Mouse (Mus musculus) CH12.LX (cell line): ENCODE results near the gene Zfp52. TPM values are rescaled to one million over a fixed set of nuclear protein-coding genes. Genes with fewer than 3 reads are reported as not detected.

Experiments
- DNase-seq: peaks from one replicate; pipeline ENCODE4 v3.0.0-alpha.2; 2013; ENCODE audit errors: extremely low read depth
- H3K27ac ChIP-seq: 2 replicates; pipeline ENCODE4 v1.5.1; 2012; ENCODE audit warnings: low read depth, mild to moderate bottlenecking, control low read depth, moderate library complexity; ENCODE audit not compliant: insufficient read depth
- H3K27me3 ChIP-seq: replicated peaks from 2 replicates; pipeline ENCODE3; 2012; ENCODE audit warnings: inconsistent platforms
- H3K36me3 ChIP-seq, 2 experiments: replicated peaks in 1 of 2; 2 replicates each; pipeline versions ENCODE3 to v1.6.1; 2012; ENCODE audit warnings: inconsistent platforms in 1 of 2, low read length in 1 of 2, mild to moderate bottlenecking in 1 of 2, mixed read lengths in 1 of 2, moderate library complexity in 1 of 2; ENCODE audit not compliant: control insufficient read depth in 1 of 2, insufficient read depth in 1 of 2
- H3K4me1 ChIP-seq, 2 experiments: 2 replicates each; pipeline ENCODE4 v1.6.1; 2012; ENCODE audit warnings: inconsistent platforms in 1 of 2, moderate library complexity in 1 of 2; ENCODE audit not compliant: insufficient read depth in 2 of 2, control insufficient read depth in 1 of 2
- H3K4me2 ChIP-seq: 2 replicates; pipeline ENCODE4 v1.6.1; 2012; ENCODE audit warnings: low read depth, mild to moderate bottlenecking, control low read depth; ENCODE audit not compliant: poor library complexity, insufficient read depth, severe bottlenecking
- H3K4me3 ChIP-seq, 3 experiments: fragments of 150-350 bp in 1 of 3; sonication (generic) in 1 of 3; replicated peaks in 1 of 3; 2 replicates each; pipeline versions ENCODE3 to v1.5.1; 2011 to 2012; ENCODE audit warnings: low read depth in 2 of 3, low read length in 2 of 3, mild to moderate bottlenecking in 2 of 3, moderate library complexity in 2 of 3, control low read depth in 1 of 3, improper control_type of control experiment in 1 of 3, inconsistent platforms in 1 of 3, mixed read lengths in 1 of 3; ENCODE audit not compliant: poor library complexity in 1 of 3
- H3K79me2 ChIP-seq: replicated peaks from 2 replicates; pipeline ENCODE4 v1.6.1; 2012; ENCODE audit warnings: mild to moderate bottlenecking, moderate library complexity; ENCODE audit not compliant: control insufficient read depth, poor library complexity, insufficient read depth, severe bottlenecking; ENCODE audit errors: extremely low read depth
- H3K9ac ChIP-seq: 2 replicates; pipeline ENCODE4 v1.6.1; 2012; ENCODE audit warnings: low read depth, mild to moderate bottlenecking, control low read depth, moderate library complexity; ENCODE audit not compliant: insufficient read depth
- H3K9me3 ChIP-seq: replicated peaks from 2 replicates; pipeline ENCODE3; 2012; ENCODE audit warnings: low read length, inconsistent platforms, mixed read lengths
- CHD1 ChIP-seq: IDR thresholded peaks from 2 replicates; pipeline ENCODE4 v1.6.1; 2012; ENCODE audit warnings: low read depth, low read length, improper control_type of control experiment, inconsistent platforms
- CHD2 ChIP-seq: IDR thresholded peaks from 2 replicates; pipeline ENCODE4 v1.6.1; 2011; ENCODE audit warnings: low read length, improper control_type of control experiment
- E2F4 ChIP-seq: IDR thresholded peaks from 2 replicates; pipeline ENCODE4 v1.6.1; 2011; ENCODE audit warnings: low read depth, low read length, improper control_type of control experiment; ENCODE audit not compliant: insufficient replicate concordance
- ELF1 ChIP-seq: IDR thresholded peaks from 2 replicates; pipeline ENCODE4 v1.6.1; 2014; ENCODE audit warnings: low read depth, mild to moderate bottlenecking, inconsistent platforms, low read length, improper control_type of control experiment
- EP300 ChIP-seq: IDR thresholded peaks from 2 replicates; pipeline ENCODE4 v1.6.1; 2011; ENCODE audit warnings: low read length, improper control_type of control experiment
- ETS1 ChIP-seq: conservative IDR thresholded peaks from 2 replicates; pipeline ENCODE4 v1.6.1; 2012; ENCODE audit warnings: low read depth, mild to moderate bottlenecking, inconsistent platforms, low read length, improper control_type of control experiment, moderate library complexity
- GABPA ChIP-seq: IDR thresholded peaks from 2 replicates; pipeline ENCODE4 v1.6.1; 2012; ENCODE audit warnings: low read depth, low read length, improper control_type of control experiment, inconsistent platforms; ENCODE audit not compliant: insufficient replicate concordance
- MAZ ChIP-seq: IDR thresholded peaks from 2 replicates; pipeline ENCODE4 v1.6.1; 2012; ENCODE audit warnings: low read depth, mild to moderate bottlenecking, inconsistent platforms, low read length, improper control_type of control experiment, moderate library complexity
- POLR2A ChIP-seq: IDR thresholded peaks from 2 replicates; pipeline ENCODE4 v1.6.1; 2011; ENCODE audit warnings: low read depth, mild to moderate bottlenecking, improper control_type of control experiment, low read length
- RAD21 ChIP-seq: IDR thresholded peaks from 2 replicates; pipeline ENCODE4 v1.6.1; 2011; ENCODE audit warnings: low read depth, mild to moderate bottlenecking, low read length, improper control_type of control experiment, moderate library complexity
- SMC3 ChIP-seq: IDR thresholded peaks from 2 replicates; pipeline ENCODE4 v1.6.1; 2011; ENCODE audit warnings: low read depth, low read length, improper control_type of control experiment
- UBTF ChIP-seq: IDR thresholded peaks from 2 replicates; pipeline ENCODE4 v1.6.1; 2012; ENCODE audit warnings: low read depth, mild to moderate bottlenecking, inconsistent platforms, low read length, improper control_type of control experiment, moderate library complexity
- USF2 ChIP-seq: conservative IDR thresholded peaks from 2 replicates; pipeline ENCODE4 v1.6.1; 2011; ENCODE audit warnings: low read depth, low read length, improper control_type of control experiment
- ZC3H11A ChIP-seq: IDR thresholded peaks from 2 replicates; pipeline ENCODE4 v1.6.1; 2012; ENCODE audit warnings: low read depth, mild to moderate bottlenecking, inconsistent platforms, low read length, improper control_type of control experiment
- ZMIZ1 ChIP-seq: IDR thresholded peaks from 2 replicates; pipeline ENCODE4 v1.6.1; 2012; ENCODE audit warnings: low read depth, mild to moderate bottlenecking, inconsistent platforms, low read length, improper control_type of control experiment
- ZNF384 ChIP-seq: IDR thresholded peaks from 2 replicates; pipeline ENCODE4 v1.6.1; 2012; ENCODE audit warnings: low read depth, low read length, improper control_type of control experiment, inconsistent platforms
- dilution Hi-C: fragments of 300-500 bp; cut with MboI; formaldehyde crosslinking; loops from 2 replicates; pipeline ENCODE4 v1.14.3; 2020; ENCODE audit warnings: low sequenced_read_pairs; ENCODE audit not compliant: extremely low pct_unique_long_range_greater_than_20kb, extremely low pct_ligation_motif_present
- in situ Hi-C: fragments of 300-500 bp; cut with MboI; formaldehyde crosslinking; loops from 3 replicates; pipeline ENCODE4 v1.14.3; 2019; ENCODE audit warnings: low sequenced_read_pairs, low pct_ligation_motif_present, low pct_unique_long_range_greater_than_20kb, mixed read lengths
- polyA plus RNA-seq: library from polyadenylated mRNA; unstranded; fragments of >175 nt; gene quantifications from 2 replicates; pipeline ENCODE4 v1.2.1, GENCODE M21; 2012; ENCODE audit warnings: low read depth; ENCODE audit not compliant: insufficient read length
- total RNA-seq, 2 experiments: library from RNA; depleted of rRNA; stranded (reverse); fragments of 300-350 nt in 1 of 2; fragments of >200 nt in 1 of 2; gene quantifications; 2 replicates each; pipeline ENCODE4 v1.2.3; 2012 to 2014

The Zfp52 gene
- total and polyA plus RNA-seq, 3 experiments = 5.9 to 15.4 (median 8.6) TPM

- dilution Hi-C loops (no loop called here), in situ Hi-C loops (no loop called here)
- Histone ChIP-seq H3K36me3 (no peaks in the 10 kb centered on the region), H3K9me3 (no peaks in the 10 kb centered on the region), H3K27me3 (no peaks in the 10 kb centered on the region), H3K27ac (no peak overlapping the region), H3K4me1 (no peaks in the 10 kb centered on the region), H3K9ac (no peak overlapping the region), H3K4me3 (no peak overlapping the region), H3K79me2 (no peaks in the 10 kb centered on the region), H3K4me2 (no peak overlapping the region)
- DNase-seq = no peak
- TF ChIP-seq SMC3 = no peak
- TF ChIP-seq POLR2A = no peak
- TF ChIP-seq MAZ = no peak
- TF ChIP-seq ZNF384 = no peak
- TF ChIP-seq RAD21 = no peak
- TF ChIP-seq CHD1 = no peak
- no peak for TF ChIP-seq ETS1
- TF ChIP-seq UBTF = no peak
- no peak for TF ChIP-seq EP300
- TF ChIP-seq ZMIZ1 = no peak
- TF ChIP-seq ELF1 = no peak
- no peak for TF ChIP-seq USF2
- TF ChIP-seq GABPA = no peak
- TF ChIP-seq CHD2 = no peak
- TF ChIP-seq E2F4 = no peak
Measured at GRCm38 (mm10) chr17:21526270-21526669, 9.1 kb upstream of the Zfp52 start.

GRCm38 (mm10) chr17:21530645-21531330, 4.6 kb upstream of the Zfp52 start:
- Histone ChIP-seq H3K9ac (no peak overlapping the region), H3K4me2 (no peak overlapping the region), H3K27ac (no peak overlapping the region), H3K4me3 (no peak overlapping the region), H3K79me2 (no peaks in the 10 kb centered on the region), H3K9me3 (no peaks in the 10 kb centered on the region), H3K36me3 (no peaks in the 10 kb centered on the region), H3K4me1 (peaks cover 4 to 13% of the 10 kb centered on the region in 2 experiments; a peak in 3 of 4 replicates), H3K27me3 (no peaks in the 10 kb centered on the region)
- in situ Hi-C loops = no loop called here
- no peak for TF ChIP-seq UBTF
- no peak for TF ChIP-seq RAD21
- TF ChIP-seq ZC3H11A = no peak
- TF ChIP-seq SMC3 = no peak
- dilution Hi-C loops = no loop called here
- no peak for DNase-seq
